ENCODE assay signal across 27 mouse cellular contexts in the genomic region with DNA sequence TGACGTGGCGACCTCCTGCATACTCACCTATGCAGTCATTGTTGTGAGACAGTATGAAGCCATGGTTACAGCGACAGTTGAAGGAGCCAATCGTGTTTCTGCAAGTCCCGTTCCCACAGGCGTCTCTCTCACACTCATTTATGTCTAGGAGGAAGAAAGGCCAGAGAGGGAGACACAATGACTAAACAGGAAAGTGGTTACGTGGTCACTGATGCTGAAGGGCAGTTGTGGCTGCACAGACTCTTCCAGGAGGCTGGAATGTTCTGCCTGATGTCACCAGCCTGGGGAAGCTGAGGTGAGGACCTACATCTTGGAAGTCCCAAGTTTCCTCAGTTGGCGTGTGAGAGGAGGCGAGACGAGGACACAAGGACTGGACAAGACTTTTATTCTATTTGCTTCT.
"Had no signal": no experiment of that assay in that cellular context is flagged by ENCODE, and none has a peak within 500 bp of the region (broad histone marks: within the 10 kb centered on the region; RNA-seq: fewer than 3 reads in every experiment).

No protein-coding gene starts in this region.

- H3K36me3 ChIP-seq: liver, embryonic 13.5 days had no signal

- H3K9ac ChIP-seq: heart, embryonic 13.5 days; heart, embryonic 15.5 days; hindbrain, embryonic 13.5 days; hindbrain, embryonic 15.5 days; kidney, embryonic 15.5 days; limb, embryonic 12.5 days; liver, embryonic 13.5 days had no signal

- ATAC-seq: hindbrain, postnatal 0 days; intestine, embryonic 16.5 days had no signal

- H3K4me2 ChIP-seq: heart, embryonic 11.5 days; heart, embryonic 13.5 days; heart, embryonic 15.5 days; hindbrain, embryonic 13.5 days; hindbrain, embryonic 15.5 days; kidney, embryonic 15.5 days; limb, embryonic 12.5 days; liver, embryonic 11.5 days; liver, embryonic 13.5 days had no signal

- DNase-seq: gastrocnemius, postnatal 14 days; gastrocnemius, postnatal 36 days; heart, adult 18-20 months; heart, postnatal 14 days; heart, postnatal 36 days; kidney, adult 11 months; kidney, adult 2 months; kidney, adult 9 months; kidney, postnatal 14 days; kidney, postnatal 36 days; layer of hippocampus, adult 9-11 months; layer of hippocampus, postnatal 36 days; liver; liver, embryonic 13.5 days had no signal

- H3K4me1 ChIP-seq: heart, embryonic 13.5 days; heart, embryonic 15.5 days; hindbrain, embryonic 13.5 days; hindbrain, embryonic 15.5 days; kidney, embryonic 15.5 days; limb, embryonic 10.5 days; limb, embryonic 12.5 days; liver, embryonic 13.5 days had no signal

- H3K27ac ChIP-seq: heart, embryonic 13.5 days; heart, embryonic 15.5 days; hindbrain, embryonic 13.5 days; hindbrain, embryonic 15.5 days; hindbrain, postnatal 0 days; kidney, embryonic 15.5 days; kidney, postnatal 0 days; left cerebral cortex, adult 2 months; limb, embryonic 10.5 days; limb, embryonic 12.5 days; liver, embryonic 13.5 days had no signal

- H3K27me3 ChIP-seq: heart, embryonic 13.5 days; heart, embryonic 15.5 days; hindbrain, embryonic 13.5 days; hindbrain, embryonic 15.5 days; kidney, embryonic 15.5 days; limb, embryonic 12.5 days; liver, embryonic 13.5 days had no signal

- H3K4me3 ChIP-seq: heart, embryonic 13.5 days; heart, embryonic 15.5 days; hindbrain, embryonic 13.5 days; hindbrain, embryonic 15.5 days; kidney, embryonic 15.5 days; left cerebral cortex, adult 2 months; limb, embryonic 10.5 days; limb, embryonic 12.5 days; liver, embryonic 13.5 days had no signal

- H3K9me3 ChIP-seq: heart, embryonic 13.5 days; heart, embryonic 15.5 days; hindbrain, embryonic 13.5 days; hindbrain, embryonic 15.5 days; kidney, embryonic 15.5 days; limb, embryonic 10.5 days; limb, embryonic 12.5 days; liver, embryonic 13.5 days had no signal
